Mouse (Mus musculus) MEL (cell line): ENCODE data around the gene Sik1. TPM values are rescaled to one million over a fixed set of nuclear protein-coding genes. Genes with fewer than 3 reads are reported as not detected.

Source experiments
- DNase-seq: peaks from one replicate; pipeline ENCODE4 v3.0.0; 2011; ENCODE audit warnings: low read depth, low spot score
- H3K27ac ChIP-seq: 2 replicates; pipeline ENCODE4 v1.5.1; 2012; ENCODE audit warnings: low read depth, mild to moderate bottlenecking, control low read depth, low read length, moderate library complexity; ENCODE audit not compliant: control insufficient read depth
- H3K27me3 ChIP-seq, 2 experiments: fragments of 150-350 bp in 1 of 2; sonication (generic) in 1 of 2; 2 replicates each; pipeline ENCODE4 v1.6.1; 2012; ENCODE audit warnings: low read length in 2 of 2, mild to moderate bottlenecking in 2 of 2, improper control_type of control experiment in 1 of 2, moderate library complexity in 1 of 2; ENCODE audit not compliant: insufficient read depth in 2 of 2, control insufficient read depth in 1 of 2
- H3K36me3 ChIP-seq, 2 experiments: 2 replicates each; pipeline ENCODE4 v1.6.1; 2012 to 2014; ENCODE audit warnings: low read length in 2 of 2, improper control_type of control experiment in 1 of 2, inconsistent platforms in 1 of 2, mild to moderate bottlenecking in 1 of 2; ENCODE audit not compliant: insufficient read depth in 2 of 2, control insufficient read depth in 1 of 2
- H3K4me1 ChIP-seq, 2 experiments: fragments of 150-350 bp in 1 of 2; sonication (generic) in 1 of 2; 2 replicates each; pipeline ENCODE4 v1.6.1; 2012; ENCODE audit warnings: low read length in 2 of 2, improper control_type of control experiment in 1 of 2, mild to moderate bottlenecking in 1 of 2; ENCODE audit not compliant: insufficient read depth in 2 of 2, control insufficient read depth in 1 of 2
- H3K4me3 ChIP-seq, 2 experiments: fragments of 150-350 bp in 1 of 2; sonication (generic) in 1 of 2; 2 replicates each; pipeline ENCODE4 v1.5.1; 2012; ENCODE audit warnings: low read depth in 2 of 2, low read length in 2 of 2, mild to moderate bottlenecking in 2 of 2, moderate library complexity in 2 of 2, control low read depth in 1 of 2, improper control_type of control experiment in 1 of 2; ENCODE audit not compliant: control insufficient read depth in 1 of 2, insufficient read depth in 1 of 2
- H3K79me2 ChIP-seq: 2 replicates; pipeline ENCODE4 v1.6.1; 2012; ENCODE audit warnings: mild to moderate bottlenecking, low read length, moderate library complexity; ENCODE audit not compliant: control insufficient read depth, poor library complexity, insufficient read depth
- H3K9ac ChIP-seq: 2 replicates; pipeline ENCODE4 v1.6.1; 2012; ENCODE audit warnings: low read depth, mild to moderate bottlenecking, control low read depth, low read length, moderate library complexity; ENCODE audit not compliant: control insufficient read depth, poor library complexity, severe bottlenecking
- H3K9me3 ChIP-seq: fragments of 150-350 bp; sonication (generic); replicated peaks from 2 replicates; pipeline ENCODE4 v1.6.1; 2012; ENCODE audit warnings: mild to moderate bottlenecking, low read length, improper control_type of control experiment, moderate library complexity; ENCODE audit not compliant: insufficient read depth
- BHLHE40 ChIP-seq: IDR thresholded peaks from 2 replicates; pipeline ENCODE4 v1.6.1; 2012; ENCODE audit warnings: low read depth, mild to moderate bottlenecking, inconsistent platforms, low read length, improper control_type of control experiment, borderline replicate concordance
- CHD1 ChIP-seq: IDR thresholded peaks from 2 replicates; pipeline ENCODE4 v1.6.1; 2012; ENCODE audit warnings: low read depth, mild to moderate bottlenecking, inconsistent platforms, low read length, improper control_type of control experiment
- CHD2 ChIP-seq: IDR thresholded peaks from 2 replicates; pipeline ENCODE4 v1.6.1; 2011; ENCODE audit warnings: low read length, improper control_type of control experiment
- CTCF ChIP-seq, 3 experiments: IDR thresholded peaks in 2 of 3; conservative IDR thresholded peaks in 1 of 3; 2 replicates each; pipeline ENCODE4 v1.5.1; 2011 to 2012; ENCODE audit warnings: low read length in 3 of 3, low read depth in 2 of 3, mild to moderate bottlenecking in 2 of 3, improper control_type of control experiment in 1 of 3, inconsistent platforms in 1 of 3, mixed read lengths in 1 of 3, moderate library complexity in 1 of 3; ENCODE audit not compliant: control insufficient read depth in 1 of 3, insufficient read depth in 1 of 3, poor library complexity in 1 of 3, severe bottlenecking in 1 of 3
- ETS1 ChIP-seq: IDR thresholded peaks from 2 replicates; pipeline ENCODE4 v1.6.1; 2012; ENCODE audit warnings: low read depth, mild to moderate bottlenecking, inconsistent platforms, low read length, improper control_type of control experiment, moderate library complexity
- GABPA ChIP-seq: IDR thresholded peaks from 2 replicates; pipeline ENCODE4 v1.6.1; 2012; ENCODE audit warnings: low read depth, mild to moderate bottlenecking, inconsistent platforms, low read length, improper control_type of control experiment, moderate library complexity
- HCFC1 ChIP-seq: IDR thresholded peaks from 2 replicates; pipeline ENCODE4 v1.6.1; 2012; ENCODE audit warnings: low read depth, mild to moderate bottlenecking, inconsistent platforms, low read length, improper control_type of control experiment, moderate library complexity
- JUND ChIP-seq: IDR thresholded peaks from 2 replicates; pipeline ENCODE4 v1.6.1; 2011; ENCODE audit warnings: low read depth, mild to moderate bottlenecking, improper control_type of control experiment, low read length
- KAT2A ChIP-seq: conservative IDR thresholded peaks from 2 replicates; pipeline ENCODE4 v1.6.1; 2012; ENCODE audit warnings: low read depth, low read length, improper control_type of control experiment, inconsistent platforms
- MAFK ChIP-seq: IDR thresholded peaks from 2 replicates; pipeline ENCODE4 v1.6.1; 2011; ENCODE audit warnings: low read depth, mild to moderate bottlenecking, low read length, improper control_type of control experiment, borderline replicate concordance
- MAZ ChIP-seq: IDR thresholded peaks from 2 replicates; pipeline ENCODE4 v1.6.1; 2012; ENCODE audit warnings: low read depth, mild to moderate bottlenecking, inconsistent platforms, low read length, improper control_type of control experiment
- MEF2A ChIP-seq: IDR thresholded peaks from 2 replicates; pipeline ENCODE4 v1.6.1; 2014; ENCODE audit warnings: low read depth, mild to moderate bottlenecking, inconsistent platforms, low read length, improper control_type of control experiment; ENCODE audit not compliant: poor library complexity, insufficient replicate concordance, severe bottlenecking; ENCODE audit errors: extremely low read depth
- MXI1 ChIP-seq: IDR thresholded peaks from 2 replicates; pipeline ENCODE4 v1.6.1; 2011; ENCODE audit warnings: mild to moderate bottlenecking, low read depth, low read length, improper control_type of control experiment
- MYB ChIP-seq: IDR thresholded peaks from 2 replicates; pipeline ENCODE4 v1.6.1; 2011; ENCODE audit warnings: mild to moderate bottlenecking, low read depth, low read length, improper control_type of control experiment
- NRF1 ChIP-seq: IDR thresholded peaks from 2 replicates; pipeline ENCODE4 v1.6.1; 2014; ENCODE audit warnings: low read depth, mild to moderate bottlenecking, inconsistent platforms, low read length, improper control_type of control experiment, moderate library complexity; ENCODE audit not compliant: poor library complexity, insufficient read depth, severe bottlenecking
- POLR2AphosphoS2 ChIP-seq: IDR thresholded peaks from 2 replicates; pipeline ENCODE4 v1.6.1; 2011; ENCODE audit warnings: low read length, improper control_type of control experiment
- RCOR1 ChIP-seq: IDR thresholded peaks from 2 replicates; pipeline ENCODE4 v1.6.1; 2012; ENCODE audit warnings: low read depth, mild to moderate bottlenecking, inconsistent platforms, low read length, improper control_type of control experiment
- TCF12 ChIP-seq: IDR thresholded peaks from 2 replicates; pipeline ENCODE4 v1.6.1; 2014; ENCODE audit warnings: low read depth, mild to moderate bottlenecking, inconsistent platforms, low read length, improper control_type of control experiment, moderate library complexity
- USF1 ChIP-seq: IDR thresholded peaks from 2 replicates; pipeline ENCODE4 v1.6.1; 2014; ENCODE audit warnings: low read depth, mild to moderate bottlenecking, inconsistent platforms, low read length, improper control_type of control experiment, moderate library complexity
- ZC3H11A ChIP-seq: IDR thresholded peaks from 2 replicates; pipeline ENCODE4 v1.6.1; 2012; ENCODE audit warnings: low read depth, mild to moderate bottlenecking, inconsistent platforms, low read length, improper control_type of control experiment
- ZKSCAN1 ChIP-seq: IDR thresholded peaks from 2 replicates; pipeline ENCODE4 v1.6.1; 2012; ENCODE audit warnings: low read depth, mild to moderate bottlenecking, inconsistent platforms, low read length, improper control_type of control experiment, moderate library complexity
- polyA plus RNA-seq, 2 experiments: library from polyadenylated mRNA; stranded (reverse) in 1 of 2; unstranded in 1 of 2; fragments of >175 nt in 1 of 2; fragments of >200 nt in 1 of 2; gene quantifications; 2 replicates each; pipeline versions ENCODE4 v1.2.1 to v1.2.4; 2012; ENCODE audit warnings: low replicate concordance in 2 of 2, low read depth in 1 of 2; ENCODE audit not compliant: insufficient read length in 2 of 2, insufficient read depth in 1 of 2, missing spikeins in 1 of 2
- total RNA-seq: library from RNA; depleted of rRNA; stranded (reverse); fragments of 300-350 nt; gene quantifications from 2 replicates; pipeline ENCODE4 v1.2.3, GENCODE M21; 2012

Gene Sik1
- total and polyA plus RNA-seq, 3 experiments = 5.5 to 10.4 TPM; not detected in 1

GRCm38 (mm10) chr17:31896311-31896710 is 40.7 kb upstream of the Sik1 start:
- peaks cover 0 to 6% of the 10 kb centered on the region in 2 experiments; a peak in 1 of 4 replicates for H3K4me1 ChIP-seq
- no peaks in the 10 kb centered on the region for H3K79me2 ChIP-seq
- DNase-seq = no peak
- H3K27me3 ChIP-seq = no peaks in the 10 kb centered on the region
- H3K27ac ChIP-seq = no peak overlapping the region
- H3K36me3 ChIP-seq = peaks cover 0 to 5% of the 10 kb centered on the region in 2 experiments; a peak in 1 of 4 replicates
- no peaks in the 10 kb centered on the region for H3K9me3 ChIP-seq
- no peak overlapping the region for H3K9ac ChIP-seq
- no peak for TF ChIP-seq CHD2
- no peak for TF ChIP-seq GABPA
- no peak for TF ChIP-seq POLR2AphosphoS2
- TF ChIP-seq MAZ = no peak
- no peak for TF ChIP-seq KAT2A
- no peak for TF ChIP-seq JUND
- TF ChIP-seq NRF1 = no peak
- TF ChIP-seq HCFC1 = no peak
- TF ChIP-seq RCOR1 = no peak
- TF ChIP-seq ZC3H11A = no peak
- no peak for TF ChIP-seq MXI1
- no peak overlapping the region for H3K4me3 ChIP-seq

GRCm38 (mm10) chr17:31893371-31894060 is 37.9 kb upstream of the Sik1 start:
- no peak for DNase-seq
- no peak overlapping the region for H3K27ac ChIP-seq
- no peak overlapping the region for H3K9ac ChIP-seq
- H3K9me3 ChIP-seq = no peaks in the 10 kb centered on the region
- TF ChIP-seq BHLHE40 = no peak
- TF ChIP-seq GABPA = no peak
- TF ChIP-seq CTCF (IDR thresholded peaks at IDR 0.05 in 2 of 3, conservative IDR thresholded peaks at IDR 0.05 in 1 of 3; ENCODE audit: control insufficient read depth in 1 of 3, insufficient read depth in 1 of 3, low read depth in 2 of 3, low read length in 3 of 3, poor library complexity in 1 of 3, severe bottlenecking in 1 of 3) = no peak
- no peak for TF ChIP-seq NRF1
- TF ChIP-seq ETS1 = no peak
- TF ChIP-seq MAFK = no peak
- no peak for TF ChIP-seq USF1
- no peak for TF ChIP-seq MXI1
- TF ChIP-seq MYB = no peak
- TF ChIP-seq KAT2A = no peak
- TF ChIP-seq CHD1 = no peak
- no peak for TF ChIP-seq TCF12
- TF ChIP-seq POLR2AphosphoS2 = no peak
- TF ChIP-seq CHD2 = no peak
- TF ChIP-seq HCFC1 = no peak
- no peak for TF ChIP-seq MEF2A
- no peak for TF ChIP-seq ZKSCAN1
- TF ChIP-seq, all 39 proteins: peak for 0
- H3K79me2 ChIP-seq = no peaks in the 10 kb centered on the region
- 0 out of 4 replicates have a peak, but pooled peaks cover 0 to under 1% of the 10 kb centered on the region in 2 experiments for H3K36me3 ChIP-seq
- H3K27me3 ChIP-seq = peaks cover 0 to 2% of the 10 kb centered on the region in 2 experiments; a peak in 1 of 4 replicates
- H3K4me1 ChIP-seq = no peaks in the 10 kb centered on the region; a peak in 1 of 4 replicates
- H3K4me3 ChIP-seq = no peak overlapping the region
